Mouse (Mus musculus): ENCODE measurements at regions not wholly inside any gene's neighbourhood (a gene's known extent, or its start where the extent isn't known, plus 50 kb on each side); places are given as distances from the start of the nearest gene placed in this dataset.
A peak's percentile ranks its signal among the peaks of the same experiment; 100 is the strongest.

- H3K27me3 ChIP-seq (ENCODE audit: control insufficient read depth, insufficient read depth, low read length), result no peaks in the 10 kb centered on the region
- no peaks in the 10 kb centered on the region for H3K36me3 ChIP-seq (ENCODE audit: control insufficient read depth, insufficient read depth, low read length)
- H3K27ac ChIP-seq (replicated peaks), result no peak overlapping the region
- DNase-seq (ENCODE audit: low spot score) (no peak), ATAC-seq (ENCODE audit: low FRiP score, low TSS enrichment) (no peak)
- no peak overlapping the region for H3K4me2 ChIP-seq (replicated peaks; ENCODE audit: low read depth)
- TF ChIP-seq EP300 (optimal IDR thresholded peaks at IDR 0.05), result no peak
- no peak for TF ChIP-seq CTCF (IDR thresholded peaks at IDR 0.05; ENCODE audit: low read depth)
- H3K4me3 ChIP-seq (ENCODE audit: low read depth, low read length), result no peak overlapping the region
- H3K9ac ChIP-seq (ENCODE audit: low read length), result no peak overlapping the region
- WGBS, result 68% methylated on average over 16 of the region's 16 CpGs
- H3K4me1 ChIP-seq (replicated peaks; ENCODE audit: control insufficient read depth, insufficient read depth), result no peaks in the 10 kb centered on the region
- no peaks in the 10 kb centered on the region for H3K9me3 ChIP-seq (ENCODE audit: control insufficient read depth, low read length)
These were observed 272.4 kb upstream of the BB014433 start for GRCm38 (mm10) chr8:15318082-15318816.

DNA sequence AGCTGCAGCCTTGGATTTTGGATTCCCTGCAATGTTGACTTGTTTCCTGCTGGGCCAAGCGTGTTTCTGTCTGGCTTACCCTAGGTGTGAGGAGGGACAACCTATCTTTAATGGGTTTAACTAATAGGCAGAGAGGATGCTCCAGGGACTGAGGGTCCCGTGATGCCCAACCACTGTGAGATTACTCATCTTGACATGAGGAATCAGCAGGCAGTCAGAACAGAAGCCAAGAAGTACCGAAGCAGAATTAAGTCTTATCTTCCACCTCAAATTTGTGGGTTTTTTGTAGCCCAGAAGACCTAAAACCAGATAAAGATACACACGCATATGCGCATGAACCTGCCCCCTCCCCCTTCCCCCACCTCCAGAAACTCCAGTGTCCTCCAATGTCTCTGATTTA lies 267.6 kb upstream of the BB014433 start:
- no peak for DNase-seq (ENCODE audit: low spot score)
- no peak for ATAC-seq (ENCODE audit: low FRiP score, low TSS enrichment)
- Histone ChIP-seq H3K4me2 (replicated peaks; ENCODE audit: low read depth) (no peak overlapping the region), H3K4me3 (ENCODE audit: low read depth, low read length) (no peak overlapping the region), H3K9ac (ENCODE audit: low read length) (no peak overlapping the region), H3K27ac (replicated peaks) (no peak overlapping the region), H3K36me3 (ENCODE audit: control insufficient read depth, insufficient read depth, low read length) (no peaks in the 10 kb centered on the region), H3K27me3 (ENCODE audit: control insufficient read depth, insufficient read depth, low read length) (no peaks in the 10 kb centered on the region), H3K9me3 (ENCODE audit: control insufficient read depth, low read length) (no peaks in the 10 kb centered on the region), H3K4me1 (replicated peaks; ENCODE audit: control insufficient read depth, insufficient read depth) (no peaks in the 10 kb centered on the region)
- 68% methylated on average over 5 of the region's 5 CpGs for WGBS
- TF ChIP-seq CTCF (IDR thresholded peaks at IDR 0.05; ENCODE audit: low read depth), result no peak
- TF ChIP-seq EP300 (optimal IDR thresholded peaks at IDR 0.05), result no peak

- ATAC-seq (ENCODE audit: low FRiP score, low TSS enrichment), result no peak
- no peak overlapping the region for H3K27ac ChIP-seq (replicated peaks)
These were observed 265.6 kb upstream of the BB014433 start for GRCm38 (mm10) chr8:15311509-15311908.

GRCm38 (mm10) chr8:15311045-15311444 lies 265.2 kb upstream of the BB014433 start:
- Histone ChIP-seq H3K4me1 (replicated peaks; ENCODE audit: control insufficient read depth, insufficient read depth) (no peaks in the 10 kb centered on the region), H3K36me3 (ENCODE audit: control insufficient read depth, insufficient read depth, low read length) (no peaks in the 10 kb centered on the region), H3K27ac (replicated peaks) (no peak overlapping the region), H3K4me3 (ENCODE audit: low read depth, low read length) (no peak overlapping the region), H3K27me3 (ENCODE audit: control insufficient read depth, insufficient read depth, low read length) (no peaks in the 10 kb centered on the region), H3K9me3 (ENCODE audit: control insufficient read depth, low read length) (no peaks in the 10 kb centered on the region), H3K4me2 (replicated peaks; ENCODE audit: low read depth) (no peak overlapping the region), H3K9ac (ENCODE audit: low read length) (no peak overlapping the region)
- ATAC-seq (ENCODE audit: low FRiP score, low TSS enrichment), result no peak
- DNase-seq (ENCODE audit: low spot score), result no peak
- TF ChIP-seq CTCF (IDR thresholded peaks at IDR 0.05; ENCODE audit: low read depth) (peak; percentile 19; the same call in 1 of the 2 replicates), EP300 (optimal IDR thresholded peaks at IDR 0.05) (no peak)
- WGBS, result 77% methylated on average over 7 of the region's 7 CpGs

More at GRCm38 (mm10) chr8:15311509-15311908, 265.6 kb upstream of the BB014433 start:
- TF ChIP-seq EP300 (optimal IDR thresholded peaks at IDR 0.05), result no peak
- no peak for TF ChIP-seq CTCF (IDR thresholded peaks at IDR 0.05; ENCODE audit: low read depth)
- H3K9me3 ChIP-seq (ENCODE audit: control insufficient read depth, low read length), result no peaks in the 10 kb centered on the region
- no peak for DNase-seq (ENCODE audit: low spot score)
- 78% methylated on average over 4 of the region's 4 CpGs for WGBS
- no peak overlapping the region for H3K9ac ChIP-seq (ENCODE audit: low read length)
- no peaks in the 10 kb centered on the region for H3K36me3 ChIP-seq (ENCODE audit: control insufficient read depth, insufficient read depth, low read length)
- H3K4me2 ChIP-seq (replicated peaks; ENCODE audit: low read depth), result no peak overlapping the region
- no peaks in the 10 kb centered on the region for H3K27me3 ChIP-seq (ENCODE audit: control insufficient read depth, insufficient read depth, low read length)
- H3K4me3 ChIP-seq (ENCODE audit: low read depth, low read length), result no peak overlapping the region
- no peaks in the 10 kb centered on the region for H3K4me1 ChIP-seq (replicated peaks; ENCODE audit: control insufficient read depth, insufficient read depth)

DNA sequence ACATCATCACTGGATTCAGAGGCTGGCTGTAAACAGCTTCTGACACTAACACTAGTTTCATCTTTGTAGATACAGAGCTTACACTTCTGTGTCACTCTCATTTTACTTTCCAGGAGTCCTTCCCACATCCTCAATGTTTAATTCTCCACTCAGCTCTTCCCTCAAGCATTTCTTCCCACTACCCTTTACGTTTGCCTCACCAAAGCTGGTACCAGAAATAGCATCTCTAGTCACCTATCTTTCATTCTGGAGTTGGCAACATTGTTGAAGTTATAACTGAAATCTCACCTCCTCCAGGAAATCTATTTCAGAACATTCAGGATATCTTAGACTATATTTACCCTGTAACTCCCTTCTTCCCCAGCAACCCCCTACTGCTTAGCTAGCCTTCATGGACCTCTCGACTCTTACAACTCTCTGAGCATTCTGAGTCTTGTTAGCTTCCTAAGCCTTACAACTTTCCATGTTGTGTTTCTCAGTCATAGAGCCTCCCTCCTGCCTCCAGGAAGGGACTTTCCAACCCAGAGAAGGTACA lies 258.3 kb upstream of the BB014433 start:
- no peak overlapping the region for H3K9ac ChIP-seq (ENCODE audit: low read length)
- WGBS, result 82% methylated on average over 2 of the region's 2 CpGs
- H3K4me2 ChIP-seq (replicated peaks; ENCODE audit: low read depth), result no peak overlapping the region
- DNase-seq (ENCODE audit: low spot score) (no peak), ATAC-seq (ENCODE audit: low FRiP score, low TSS enrichment) (no peak)
- no peaks in the 10 kb centered on the region for H3K9me3 ChIP-seq (ENCODE audit: control insufficient read depth, low read length)
- TF ChIP-seq EP300 (optimal IDR thresholded peaks at IDR 0.05) (no peak), CTCF (IDR thresholded peaks at IDR 0.05; ENCODE audit: low read depth) (no peak)
- no peaks in the 10 kb centered on the region for H3K36me3 ChIP-seq (ENCODE audit: control insufficient read depth, insufficient read depth, low read length)
- no peaks in the 10 kb centered on the region for H3K27me3 ChIP-seq (ENCODE audit: control insufficient read depth, insufficient read depth, low read length)
- H3K4me3 ChIP-seq (ENCODE audit: low read depth, low read length), result no peak overlapping the region
- no peak overlapping the region for H3K27ac ChIP-seq (replicated peaks)
- H3K4me1 ChIP-seq (replicated peaks; ENCODE audit: control insufficient read depth, insufficient read depth), result no peaks in the 10 kb centered on the region

DNA sequence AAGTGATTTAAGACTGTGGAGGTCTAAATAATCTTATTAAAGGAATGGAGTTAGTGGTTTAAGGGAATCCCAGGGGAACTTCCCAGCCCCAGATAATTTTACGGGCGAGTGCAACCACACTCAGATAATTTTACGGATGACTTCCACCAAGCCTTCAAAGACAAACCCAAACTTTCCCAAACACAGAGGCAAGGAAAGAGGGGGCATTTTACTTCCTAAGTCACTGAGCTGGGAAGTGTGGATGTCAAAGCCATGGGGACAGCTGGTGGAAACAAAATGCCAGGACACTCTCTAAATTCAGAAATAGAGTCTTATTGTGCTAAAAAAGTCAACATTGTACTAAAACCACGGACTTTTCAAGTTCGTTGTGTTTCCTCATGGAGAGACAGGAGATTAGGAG lies 227.9 kb upstream of the BB014433 start:
- ATAC-seq (ENCODE audit: low FRiP score, low TSS enrichment) (no peak), DNase-seq (ENCODE audit: low spot score) (no peak)
- Histone ChIP-seq H3K36me3 (ENCODE audit: control insufficient read depth, insufficient read depth, low read length) (no peaks in the 10 kb centered on the region), H3K27me3 (ENCODE audit: control insufficient read depth, insufficient read depth, low read length) (no peaks in the 10 kb centered on the region), H3K27ac (replicated peaks) (no peak overlapping the region), H3K4me2 (replicated peaks; ENCODE audit: low read depth) (no peak overlapping the region), H3K9ac (ENCODE audit: low read length) (no peak overlapping the region), H3K4me3 (ENCODE audit: low read depth, low read length) (no peak overlapping the region), H3K4me1 (replicated peaks; ENCODE audit: control insufficient read depth, insufficient read depth) (no peaks in the 10 kb centered on the region), H3K9me3 (ENCODE audit: control insufficient read depth, low read length) (no peaks in the 10 kb centered on the region)
- 67% methylated on average over 5 of the region's 5 CpGs for WGBS
- TF ChIP-seq EP300 (optimal IDR thresholded peaks at IDR 0.05) (no peak), CTCF (IDR thresholded peaks at IDR 0.05; ENCODE audit: low read depth) (no peak)

All from stomach, postnatal 0 days (tissue).